Mouse (Mus musculus) common myeloid progenitor, adult 5-6 weeks (primary cell): ENCODE data around the gene Yod1. TPM values are rescaled to one million over a fixed set of nuclear protein-coding genes. Genes with fewer than 3 reads are reported as not detected.
A peak's percentile ranks its signal among the peaks of the same experiment; 100 is the strongest.

Experiments used
- ATAC-seq: replicated peaks from 2 replicates; pipeline ENCODE4 v1.8.0; 2016; ENCODE audit warnings: low read depth, mild to moderate bottlenecking, moderate TSS enrichment, inconsistent platforms; ENCODE audit not compliant: poor library complexity, severe bottlenecking
- total RNA-seq: library from RNA; stranded (forward); fragments of 200-1000, 187-1606 nt; gene quantifications from 2 replicates; pipeline ENCODE4 v1.2.3, GENCODE M21; 2017

Yod1 gene
- total RNA-seq, 1 experiment from 2014 or later, result 10.3 TPM

GRCm38 (mm10) chr1:130731741-130732337 is 14.7 kb downstream of the Yod1 start, which contains the start of gene AA986860:
AA986860 (plus strand) TSS chr1:130731976.
- ATAC-seq, result 0 out of 2 replicates have a peak, but pooled peaks have one; percentile 24

GRCm38 (mm10) chr1:130732706-130733658 is 15.9 kb downstream of the Yod1 start:
- ATAC-seq, result 0 out of 2 replicates have a peak, but pooled peaks have one; percentile 14

- ATAC-seq, result no peak
These were observed 16.5 kb downstream of the Yod1 start for GRCm38 (mm10) chr1:130733671-130734070.

- no peak for ATAC-seq
These were observed 17.3 kb downstream of the Yod1 start for GRCm38 (mm10) chr1:130734452-130734851.

GRCm38 (mm10) chr1:130734852-130735251 is 17.7 kb downstream of the Yod1 start:
- ATAC-seq, result no peak

GRCm38 (mm10) chr1:130737411-130737881 is 20.3 kb downstream of the Yod1 start:
- no peak for ATAC-seq

- ATAC-seq, result no peak
These were observed 20.8 kb downstream of the Yod1 start for GRCm38 (mm10) chr1:130737916-130738315.

- no peak for ATAC-seq
These were observed 21.5 kb downstream of the Yod1 start for GRCm38 (mm10) chr1:130738551-130739106.

GRCm38 (mm10) chr1:130739636-130740035 is 22.5 kb downstream of the Yod1 start:
- ATAC-seq, result no peak

GRCm38 (mm10) chr1:130740227-130740648 is 23.1 kb downstream of the Yod1 start:
- no peak for ATAC-seq

- ATAC-seq, result peak; percentile 88
These were observed 23.9 kb downstream of the Yod1 start for GRCm38 (mm10) chr1:130740781-130741720.

GRCm38 (mm10) chr1:130742201-130742600 is 25.1 kb downstream of the Yod1 start:
- no peak for ATAC-seq

GRCm38 (mm10) chr1:130743775-130744174 is 26.6 kb downstream of the Yod1 start:
- ATAC-seq, result no peak

- no peak for ATAC-seq
These were observed 27.1 kb downstream of the Yod1 start for GRCm38 (mm10) chr1:130744217-130744616.

- ATAC-seq, result no peak
These were observed 27.8 kb downstream of the Yod1 start for GRCm38 (mm10) chr1:130744961-130745360.

- ATAC-seq, result no peak
These were observed 28.5 kb downstream of the Yod1 start for GRCm38 (mm10) chr1:130745591-130745990.

GRCm38 (mm10) chr1:130746819-130747218 is 29.7 kb downstream of the Yod1 start:
- ATAC-seq, result no peak

GRCm38 (mm10) chr1:130759689-130760088 is 42.6 kb downstream of the Yod1 start:
- no peak for ATAC-seq

- ATAC-seq, result no peak
These were observed 44.5 kb downstream of the Yod1 start for GRCm38 (mm10) chr1:130761597-130761996.
